Mouse (Mus musculus) spleen, postnatal 10 days (tissue): ENCODE data around the gene CN725425.

Source experiments
- DNase-seq, 2 experiments: peaks; one replicate each; pipeline ENCODE4 v3.0.0; 2021 to 2022; ENCODE audit warnings: low spot score in 2 of 2

The CN725425 gene

GRCm38 (mm10) chr15:91206518-91206917 lies 7.2 kb downstream of the CN725425 start:
- no peak for DNase-seq

GRCm38 (mm10) chr15:91237294-91237693 lies 38.0 kb downstream of the CN725425 start:
- no peak for DNase-seq

- DNase-seq: no peak
Measured at GRCm38 (mm10) chr15:91240683-91241335, 41.5 kb downstream of the CN725425 start.

GRCm38 (mm10) chr15:91250815-91251214 lies 51.5 kb downstream of the CN725425 start:
- no peak for DNase-seq

- DNase-seq: no peak
Measured at GRCm38 (mm10) chr15:91251544-91252408, 52.5 kb downstream of the CN725425 start.

- no peak for DNase-seq
Measured at GRCm38 (mm10) chr15:91252956-91253355, 53.7 kb downstream of the CN725425 start.

GRCm38 (mm10) chr15:91255308-91255707 lies 56.0 kb downstream of the CN725425 start:
- no peak for DNase-seq

GRCm38 (mm10) chr15:91257140-91257539 lies 57.8 kb downstream of the CN725425 start:
- no peak for DNase-seq

GRCm38 (mm10) chr15:91260578-91260977 lies 61.3 kb downstream of the CN725425 start:
- no peak for DNase-seq

GRCm38 (mm10) chr15:91263926-91264325 lies 64.6 kb downstream of the CN725425 start:
- no peak for DNase-seq

- DNase-seq: no peak
Measured at GRCm38 (mm10) chr15:91268532-91268931, 69.2 kb downstream of the CN725425 start.

- DNase-seq: no peak
Measured at GRCm38 (mm10) chr15:91275961-91276360, 76.7 kb downstream of the CN725425 start.

GRCm38 (mm10) chr15:91279571-91279970 lies 80.3 kb downstream of the CN725425 start:
- DNase-seq: no peak

- no peak for DNase-seq
Measured at GRCm38 (mm10) chr15:91281521-91281920, 82.2 kb downstream of the CN725425 start.

GRCm38 (mm10) chr15:91282822-91283221 lies 83.5 kb downstream of the CN725425 start:
- DNase-seq: no peak

GRCm38 (mm10) chr15:91283418-91283817 lies 84.1 kb downstream of the CN725425 start:
- no peak for DNase-seq

GRCm38 (mm10) chr15:91299319-91299835 lies 100.1 kb downstream of the CN725425 start:
- no peak for DNase-seq

- peak; percentile 61 to 84 for DNase-seq
Measured at GRCm38 (mm10) chr15:91301366-91301765, 102.1 kb downstream of the CN725425 start.

GRCm38 (mm10) chr15:91304296-91304852 lies 105.1 kb downstream of the CN725425 start:
- peak in 1 of 2 experiments; percentile 37 for DNase-seq
